Mouse (Mus musculus) Muller cell, postnatal 12 days (primary cell): ENCODE measurements around the gene Ano6.
A peak's percentile ranks its signal among the peaks of the same experiment; 100 is the strongest.

Experiments
- DNase-seq: peaks from one replicate; pipeline ENCODE4 v3.0.0-alpha.2; 2015; ENCODE audit errors: inconsistent ontology term

Gene Ano6

DNA sequence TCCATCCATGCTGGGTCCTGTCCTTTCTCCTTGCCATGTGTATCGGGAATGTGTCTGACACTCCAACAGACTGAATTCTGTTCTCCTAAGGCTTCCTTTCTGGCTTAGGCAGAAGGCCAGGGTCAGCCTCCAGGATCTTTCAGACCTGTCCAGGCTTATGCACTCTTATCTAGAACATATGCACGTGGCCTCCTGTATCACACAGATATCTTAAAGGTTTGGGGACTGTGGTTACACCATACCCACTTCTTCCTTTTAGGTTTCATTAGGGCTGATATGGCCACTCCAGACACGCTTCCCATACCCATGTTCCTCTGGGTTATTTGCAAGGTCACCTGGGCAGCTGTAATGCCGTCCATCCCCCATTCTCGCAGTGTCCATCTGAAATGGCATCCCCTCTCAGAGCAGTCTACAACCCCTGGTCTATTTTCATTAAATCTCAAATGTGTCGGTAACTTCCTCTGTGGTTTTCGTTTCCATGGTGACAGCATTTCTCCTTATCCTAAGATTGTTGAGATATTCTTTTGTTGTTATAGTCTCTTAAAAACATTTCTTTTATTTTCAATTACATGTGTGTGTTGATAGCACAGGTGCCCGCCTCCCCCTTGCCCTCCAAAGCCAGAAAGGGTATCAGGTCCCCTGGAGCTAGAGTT is 134.8 kb downstream of the Ano6 start:
- no peak for DNase-seq

DNA sequence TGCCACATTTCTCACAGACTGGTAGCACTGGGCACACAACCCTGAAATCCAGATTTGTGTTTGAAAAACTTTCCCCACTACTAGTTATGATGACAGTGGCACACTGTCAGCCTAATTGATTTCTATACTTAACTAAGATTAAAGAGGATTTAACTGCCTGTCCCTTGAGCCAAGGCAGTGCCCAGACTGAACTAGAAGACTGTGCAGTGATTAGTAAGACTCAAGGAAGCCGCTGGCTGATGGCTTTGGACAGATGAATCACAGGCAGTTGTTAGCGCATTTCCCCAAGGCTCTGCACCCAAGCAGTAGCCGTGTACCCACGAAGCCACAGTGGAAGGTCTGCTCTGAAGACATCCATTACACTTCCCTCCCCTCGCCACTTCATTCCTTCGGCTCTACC is 138.4 kb downstream of the Ano6 start:
- no peak for DNase-seq

DNA sequence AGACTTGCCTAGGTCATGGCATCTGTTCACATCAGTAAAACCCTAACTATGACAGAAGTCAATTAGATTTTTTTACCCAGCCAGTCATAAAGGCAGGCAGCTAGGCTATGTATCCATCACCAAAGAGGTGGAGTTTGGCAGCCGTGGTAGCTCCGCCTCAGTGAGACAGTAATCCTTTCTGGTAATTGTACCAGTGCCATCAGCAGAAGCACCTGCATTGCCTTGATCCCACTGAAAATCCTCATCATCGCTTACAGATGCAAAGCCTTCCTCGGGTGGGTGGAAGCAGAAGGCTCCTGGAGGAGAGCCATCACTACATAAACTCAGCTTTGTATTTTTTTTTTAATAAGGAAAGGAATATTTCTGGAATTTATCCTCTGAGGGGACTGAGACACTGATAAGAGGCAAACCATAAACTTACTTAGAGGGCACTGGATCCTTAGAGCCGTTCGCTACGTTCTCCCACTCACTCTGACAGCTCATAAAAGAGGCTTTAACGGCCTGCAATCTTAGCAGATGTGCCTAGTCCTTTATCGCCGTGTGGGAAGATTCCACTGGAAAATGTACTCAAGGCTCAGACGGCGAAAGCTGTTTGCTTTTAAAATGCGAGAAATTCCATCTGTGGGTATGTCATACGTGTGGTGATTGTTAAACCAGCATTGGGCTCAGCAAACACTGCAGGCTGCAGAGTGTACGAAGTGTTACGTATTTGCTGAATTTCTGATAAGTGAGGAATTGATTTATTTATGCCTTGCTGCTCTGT is 140.6 kb downstream of the Ano6 start:
- DNase-seq: no peak

DNA sequence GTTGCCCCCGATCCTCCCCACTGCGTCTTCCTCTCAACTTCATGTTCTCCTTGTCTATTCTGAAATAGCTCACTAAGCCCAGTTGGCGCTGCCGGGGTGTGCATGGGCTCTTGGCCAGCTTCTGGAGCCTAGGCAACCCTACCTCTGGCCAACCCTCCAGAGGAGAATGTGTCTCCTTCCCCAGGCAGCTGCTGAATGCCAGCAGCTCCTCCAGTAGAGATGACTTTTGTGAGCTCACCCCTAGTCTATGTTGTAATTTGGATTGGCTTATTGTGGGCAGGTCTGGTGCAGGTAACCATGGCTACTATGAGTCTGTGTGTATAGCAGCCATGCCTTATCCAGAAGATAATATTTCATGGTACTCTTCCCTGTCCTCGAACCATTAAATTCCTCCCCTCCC is 141.7 kb downstream of the Ano6 start:
- peak; percentile 14 for DNase-seq

GRCm38 (mm10) chr15:95935141-95935540 is 144.5 kb downstream of the Ano6 start:
- no peak for DNase-seq

GRCm38 (mm10) chr15:95943470-95943869 is 152.8 kb downstream of the Ano6 start:
- no peak for DNase-seq

- DNase-seq: no peak
Measured at GRCm38 (mm10) chr15:95944299-95944698, 153.7 kb downstream of the Ano6 start.

- DNase-seq: peak; percentile 55
Measured at GRCm38 (mm10) chr15:95945951-95946708, 155.5 kb downstream of the Ano6 start.

GRCm38 (mm10) chr15:95948411-95948810 is 157.8 kb downstream of the Ano6 start:
- DNase-seq: no peak

DNA sequence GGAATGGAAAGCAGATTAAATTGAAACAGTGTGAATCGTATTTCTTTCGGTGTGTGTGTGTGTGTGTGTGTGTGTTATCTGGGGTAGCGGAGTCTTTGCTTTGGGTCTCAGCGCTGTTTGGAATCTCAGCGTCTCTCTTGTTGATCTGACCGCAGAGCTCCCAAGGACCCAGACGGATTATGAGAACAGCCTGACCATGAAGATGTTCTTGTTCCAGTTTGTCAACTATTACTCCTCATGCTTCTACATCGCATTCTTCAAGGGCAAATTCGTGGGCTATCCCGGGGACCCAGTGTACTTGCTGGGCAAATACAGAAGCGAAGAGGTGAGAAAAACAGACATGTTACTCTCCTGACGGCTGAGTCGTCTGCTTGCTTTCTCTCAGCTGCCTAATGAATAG is 158.7 kb downstream of the Ano6 start:
- no peak for DNase-seq

DNA sequence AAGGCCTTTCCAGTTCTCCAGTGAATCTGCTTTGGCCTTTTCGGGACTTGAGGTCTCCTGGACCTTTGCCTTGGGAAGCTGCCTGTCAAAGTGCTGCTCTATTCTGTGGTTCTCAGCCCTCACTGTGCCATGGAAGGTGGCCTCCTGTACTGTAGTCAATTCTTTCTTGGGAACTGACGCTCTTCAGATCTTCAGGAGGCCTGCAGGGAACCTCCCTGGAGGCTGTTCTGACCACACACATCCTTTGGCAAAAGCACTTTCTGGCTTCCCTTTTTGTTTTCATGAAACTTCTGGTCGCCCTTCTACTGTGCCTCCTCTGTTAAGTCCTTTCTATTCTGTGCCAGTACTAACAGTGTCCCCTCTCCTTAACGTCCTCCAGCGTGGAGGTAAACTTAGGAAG is 160.9 kb downstream of the Ano6 start:
- peak; percentile 6 for DNase-seq

DNA sequence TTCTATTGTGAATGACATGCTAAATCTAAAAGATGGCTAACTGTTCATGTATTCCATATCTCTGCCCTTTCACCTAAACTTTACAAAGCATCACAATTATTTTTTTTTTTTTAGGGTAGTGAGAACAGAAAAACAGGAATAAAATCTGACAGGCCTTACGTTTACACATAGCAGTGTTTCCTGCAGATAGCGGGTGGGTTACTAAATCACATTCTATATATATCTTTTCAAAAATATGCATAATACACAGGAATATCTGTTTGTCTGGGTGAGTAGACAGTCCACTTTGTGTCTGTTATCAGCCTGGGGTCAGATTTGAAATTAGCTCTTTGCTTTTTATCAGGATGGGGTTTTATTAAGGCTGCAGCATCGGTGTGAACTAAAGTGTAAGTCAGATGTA is 166.0 kb downstream of the Ano6 start:
- no peak for DNase-seq

DNA sequence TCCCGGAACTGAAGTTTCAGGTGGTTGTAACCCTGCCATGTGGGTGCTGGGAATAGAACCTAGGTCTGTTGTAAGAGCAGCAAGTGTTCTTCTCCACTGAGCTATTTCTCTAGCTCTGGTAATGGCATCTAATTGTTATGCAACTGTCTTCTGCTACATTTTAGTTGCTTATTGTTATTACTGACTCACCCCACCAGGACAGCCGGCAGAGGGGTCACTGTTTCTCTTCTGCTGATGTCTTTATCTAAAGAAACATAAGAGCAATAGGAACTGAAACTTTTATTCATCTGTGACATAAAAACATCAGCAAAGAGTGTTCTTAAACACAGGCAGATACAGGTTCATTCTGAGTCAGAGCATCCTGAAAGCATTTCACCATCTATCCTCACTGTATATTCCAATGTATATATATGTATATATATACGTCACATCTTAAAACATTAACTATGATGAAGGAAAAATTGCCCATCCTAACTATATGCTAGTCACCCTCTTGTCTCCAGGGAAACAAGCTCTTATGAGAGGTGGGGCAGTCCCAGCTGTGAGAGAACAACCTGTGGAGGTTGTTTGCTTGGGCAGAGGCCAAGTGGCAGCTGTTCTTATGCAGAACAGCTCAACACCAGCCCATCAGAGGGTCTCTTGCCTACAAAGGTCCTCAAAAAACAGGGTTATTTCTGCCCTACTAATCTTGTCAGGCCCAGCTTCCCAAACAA is 171.9 kb downstream of the Ano6 start:
- no peak for DNase-seq

GRCm38 (mm10) chr15:95963124-95963482 is 172.5 kb downstream of the Ano6 start:
- DNase-seq: no peak

DNA sequence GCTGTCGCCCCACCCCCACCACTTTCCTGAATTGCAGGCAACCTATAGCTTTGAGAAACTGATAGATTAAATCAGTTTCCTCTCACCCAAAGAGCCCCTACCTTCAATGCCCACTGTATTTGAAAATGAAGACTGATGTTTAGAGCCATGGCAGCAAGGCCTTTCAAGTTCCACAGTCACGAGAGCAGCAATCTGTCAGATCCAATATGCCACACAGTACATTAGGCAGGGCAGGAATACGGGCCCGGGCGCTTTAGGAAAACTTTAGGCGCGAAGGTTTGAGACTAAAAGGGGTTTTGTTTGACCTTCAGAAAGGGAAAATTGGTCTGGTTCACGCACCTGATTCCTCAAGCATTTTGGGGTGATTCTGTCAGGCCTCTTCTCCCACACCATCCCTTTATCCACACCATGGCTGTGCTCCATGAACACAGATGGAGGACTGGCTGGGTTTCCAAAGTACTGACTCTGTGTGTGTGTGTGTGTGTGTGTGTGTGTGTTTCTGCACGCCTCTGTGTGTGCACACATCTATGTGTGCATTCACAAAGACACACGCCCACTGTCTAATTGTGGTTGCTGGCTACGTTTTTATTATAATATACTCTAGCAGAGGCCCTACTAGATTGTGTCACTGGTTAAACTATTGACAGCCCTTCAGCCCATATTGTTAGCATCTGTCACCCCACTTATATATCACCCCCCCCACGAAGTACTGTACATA is 173.0 kb downstream of the Ano6 start:
- no peak for DNase-seq

GRCm38 (mm10) chr15:95964251-95964561 is 173.6 kb downstream of the Ano6 start:
- no peak for DNase-seq

- no peak for DNase-seq
Measured at GRCm38 (mm10) chr15:95966979-95967378, 176.3 kb downstream of the Ano6 start.

- DNase-seq: no peak
Measured at GRCm38 (mm10) chr15:95967516-95968196, 177.0 kb downstream of the Ano6 start.

DNA sequence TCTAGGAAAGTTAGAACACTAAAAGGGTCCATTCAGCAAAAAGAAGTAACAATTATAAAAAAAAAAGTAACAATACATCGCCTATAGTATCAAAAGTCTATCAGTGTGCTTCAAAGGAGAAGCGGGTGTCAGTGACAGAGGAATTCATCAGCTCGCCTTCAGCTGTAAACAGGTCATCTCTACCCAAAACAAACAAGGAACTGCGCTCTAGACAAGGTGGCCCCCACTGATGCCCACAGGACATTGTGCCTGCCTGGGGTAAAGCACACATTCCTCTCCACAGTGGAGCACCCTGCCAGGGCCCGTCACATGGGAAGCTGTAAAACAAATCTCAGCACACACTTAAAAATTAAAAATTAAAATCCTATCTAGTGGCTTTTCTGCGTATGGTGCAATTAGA is 179.0 kb downstream of the Ano6 start:
- no peak for DNase-seq

DNA sequence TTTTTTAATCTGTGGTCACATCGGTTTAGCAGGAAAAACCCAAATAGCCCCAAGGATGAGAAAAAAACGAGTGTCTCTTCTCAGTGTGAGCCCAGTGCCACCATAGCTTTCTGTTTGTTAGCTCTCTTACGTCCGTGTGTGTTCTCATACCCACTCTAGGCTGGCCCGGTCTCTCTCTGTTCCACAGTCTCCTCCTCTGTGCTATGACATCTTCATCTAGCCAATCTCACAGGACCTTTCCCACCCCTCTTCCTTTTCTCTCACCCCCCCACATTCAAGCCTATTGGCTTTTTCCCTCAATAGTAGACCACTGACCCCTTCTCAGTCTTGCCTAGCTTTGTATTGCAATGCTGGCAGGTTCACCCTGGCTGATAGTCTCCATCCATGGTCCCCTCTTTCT is 179.5 kb downstream of the Ano6 start:
- DNase-seq: no peak

- DNase-seq: no peak
Measured at GRCm38 (mm10) chr15:95970691-95971090, 180.0 kb downstream of the Ano6 start.
